Mouse (Mus musculus) CH12.LX (cell line): ENCODE measurements around the gene Kctd10. TPM values are rescaled to one million over a fixed set of nuclear protein-coding genes. Genes with fewer than 3 reads are reported as not detected.

Experiments
- DNase-seq: peaks from one replicate; pipeline ENCODE4 v3.0.0-alpha.2; 2013; ENCODE audit errors: extremely low read depth
- H3K27ac ChIP-seq: 2 replicates; pipeline ENCODE4 v1.5.1; 2012; ENCODE audit warnings: low read depth, mild to moderate bottlenecking, control low read depth, moderate library complexity; ENCODE audit not compliant: insufficient read depth
- H3K27me3 ChIP-seq: replicated peaks from 2 replicates; pipeline ENCODE3; 2012; ENCODE audit warnings: inconsistent platforms
- H3K36me3 ChIP-seq, 2 experiments: replicated peaks in 1 of 2; 2 replicates each; pipeline versions ENCODE3 to v1.6.1; 2012; ENCODE audit warnings: inconsistent platforms in 1 of 2, low read length in 1 of 2, mild to moderate bottlenecking in 1 of 2, mixed read lengths in 1 of 2, moderate library complexity in 1 of 2; ENCODE audit not compliant: control insufficient read depth in 1 of 2, insufficient read depth in 1 of 2
- H3K4me1 ChIP-seq, 2 experiments: 2 replicates each; pipeline ENCODE4 v1.6.1; 2012; ENCODE audit warnings: inconsistent platforms in 1 of 2, moderate library complexity in 1 of 2; ENCODE audit not compliant: insufficient read depth in 2 of 2, control insufficient read depth in 1 of 2
- H3K4me2 ChIP-seq: 2 replicates; pipeline ENCODE4 v1.6.1; 2012; ENCODE audit warnings: low read depth, mild to moderate bottlenecking, control low read depth; ENCODE audit not compliant: poor library complexity, insufficient read depth, severe bottlenecking
- H3K4me3 ChIP-seq, 3 experiments: fragments of 150-350 bp in 1 of 3; sonication (generic) in 1 of 3; replicated peaks in 1 of 3; 2 replicates each; pipeline versions ENCODE3 to v1.5.1; 2011 to 2012; ENCODE audit warnings: low read depth in 2 of 3, low read length in 2 of 3, mild to moderate bottlenecking in 2 of 3, moderate library complexity in 2 of 3, control low read depth in 1 of 3, improper control_type of control experiment in 1 of 3, inconsistent platforms in 1 of 3, mixed read lengths in 1 of 3; ENCODE audit not compliant: poor library complexity in 1 of 3
- H3K79me2 ChIP-seq: replicated peaks from 2 replicates; pipeline ENCODE4 v1.6.1; 2012; ENCODE audit warnings: mild to moderate bottlenecking, moderate library complexity; ENCODE audit not compliant: control insufficient read depth, poor library complexity, insufficient read depth, severe bottlenecking; ENCODE audit errors: extremely low read depth
- H3K9ac ChIP-seq: 2 replicates; pipeline ENCODE4 v1.6.1; 2012; ENCODE audit warnings: low read depth, mild to moderate bottlenecking, control low read depth, moderate library complexity; ENCODE audit not compliant: insufficient read depth
- H3K9me3 ChIP-seq: replicated peaks from 2 replicates; pipeline ENCODE3; 2012; ENCODE audit warnings: low read length, inconsistent platforms, mixed read lengths
- BHLHE40 ChIP-seq: IDR thresholded peaks from 2 replicates; pipeline ENCODE4 v1.6.1; 2011; ENCODE audit warnings: mild to moderate bottlenecking, low read depth, low read length, improper control_type of control experiment
- CTCF ChIP-seq, 2 experiments: IDR thresholded peaks in 1 of 2; conservative IDR thresholded peaks in 1 of 2; 2 replicates each; pipeline ENCODE4 v1.5.1; 2011 to 2012; ENCODE audit warnings: low read depth in 2 of 2, low read length in 2 of 2, improper control_type of control experiment in 1 of 2, inconsistent platforms in 1 of 2, mild to moderate bottlenecking in 1 of 2, moderate library complexity in 1 of 2
- ELF1 ChIP-seq: IDR thresholded peaks from 2 replicates; pipeline ENCODE4 v1.6.1; 2014; ENCODE audit warnings: low read depth, mild to moderate bottlenecking, inconsistent platforms, low read length, improper control_type of control experiment
- ETS1 ChIP-seq: conservative IDR thresholded peaks from 2 replicates; pipeline ENCODE4 v1.6.1; 2012; ENCODE audit warnings: low read depth, mild to moderate bottlenecking, inconsistent platforms, low read length, improper control_type of control experiment, moderate library complexity
- GABPA ChIP-seq: IDR thresholded peaks from 2 replicates; pipeline ENCODE4 v1.6.1; 2012; ENCODE audit warnings: low read depth, low read length, improper control_type of control experiment, inconsistent platforms; ENCODE audit not compliant: insufficient replicate concordance
- IRF4 ChIP-seq: IDR thresholded peaks from 2 replicates; pipeline ENCODE4 v1.6.1; 2014; ENCODE audit warnings: low read depth, mild to moderate bottlenecking, inconsistent platforms, low read length, improper control_type of control experiment
- JUN ChIP-seq: IDR thresholded peaks from 2 replicates; pipeline ENCODE4 v1.6.1; 2011; ENCODE audit warnings: low read depth, mild to moderate bottlenecking, low read length, improper control_type of control experiment, moderate library complexity; ENCODE audit not compliant: insufficient read depth
- KAT2A ChIP-seq: IDR thresholded peaks from 2 replicates; pipeline ENCODE4 v1.6.1; 2012; ENCODE audit warnings: low read length, improper control_type of control experiment, inconsistent platforms; ENCODE audit not compliant: insufficient replicate concordance
- MAX ChIP-seq: IDR thresholded peaks from 2 replicates; pipeline ENCODE4 v1.6.1; 2011; ENCODE audit warnings: low read length, improper control_type of control experiment
- MAZ ChIP-seq: IDR thresholded peaks from 2 replicates; pipeline ENCODE4 v1.6.1; 2012; ENCODE audit warnings: low read depth, mild to moderate bottlenecking, inconsistent platforms, low read length, improper control_type of control experiment, moderate library complexity
- NELFE ChIP-seq: IDR thresholded peaks from 2 replicates; pipeline ENCODE4 v1.6.1; 2011; ENCODE audit warnings: low read depth, low read length, improper control_type of control experiment
- POLR2AphosphoS2 ChIP-seq: IDR thresholded peaks from 2 replicates; pipeline ENCODE4 v1.6.1; 2011; ENCODE audit warnings: low read depth, low read length, improper control_type of control experiment
- RAD21 ChIP-seq: IDR thresholded peaks from 2 replicates; pipeline ENCODE4 v1.6.1; 2011; ENCODE audit warnings: low read depth, mild to moderate bottlenecking, low read length, improper control_type of control experiment, moderate library complexity
- RCOR1 ChIP-seq: conservative IDR thresholded peaks from 2 replicates; pipeline ENCODE4 v1.6.1; 2012; ENCODE audit warnings: low read depth, mild to moderate bottlenecking, inconsistent platforms, low read length, improper control_type of control experiment
- SMC3 ChIP-seq: IDR thresholded peaks from 2 replicates; pipeline ENCODE4 v1.6.1; 2011; ENCODE audit warnings: low read depth, low read length, improper control_type of control experiment
- TBP ChIP-seq: conservative IDR thresholded peaks from 2 replicates; pipeline ENCODE4 v1.6.1; 2011; ENCODE audit warnings: low read depth, low read length, improper control_type of control experiment
- TCF12 ChIP-seq: IDR thresholded peaks from 2 replicates; pipeline ENCODE4 v1.6.1; 2014; ENCODE audit warnings: low read depth, mild to moderate bottlenecking, inconsistent platforms, low read length, improper control_type of control experiment
- UBTF ChIP-seq: IDR thresholded peaks from 2 replicates; pipeline ENCODE4 v1.6.1; 2012; ENCODE audit warnings: low read depth, mild to moderate bottlenecking, inconsistent platforms, low read length, improper control_type of control experiment, moderate library complexity
- USF1 ChIP-seq: IDR thresholded peaks from 2 replicates; pipeline ENCODE4 v1.6.1; 2014; ENCODE audit warnings: low read depth, mild to moderate bottlenecking, inconsistent platforms, low read length, improper control_type of control experiment
- ZC3H11A ChIP-seq: IDR thresholded peaks from 2 replicates; pipeline ENCODE4 v1.6.1; 2012; ENCODE audit warnings: low read depth, mild to moderate bottlenecking, inconsistent platforms, low read length, improper control_type of control experiment
- dilution Hi-C: fragments of 300-500 bp; cut with MboI; formaldehyde crosslinking; loops from 2 replicates; pipeline ENCODE4 v1.14.3; 2020; ENCODE audit warnings: low sequenced_read_pairs; ENCODE audit not compliant: extremely low pct_unique_long_range_greater_than_20kb, extremely low pct_ligation_motif_present
- in situ Hi-C: fragments of 300-500 bp; cut with MboI; formaldehyde crosslinking; loops from 3 replicates; pipeline ENCODE4 v1.14.3; 2019; ENCODE audit warnings: low sequenced_read_pairs, low pct_ligation_motif_present, low pct_unique_long_range_greater_than_20kb, mixed read lengths
- polyA plus RNA-seq: library from polyadenylated mRNA; unstranded; fragments of >175 nt; gene quantifications from 2 replicates; pipeline ENCODE4 v1.2.1, GENCODE M21; 2012; ENCODE audit warnings: low read depth; ENCODE audit not compliant: insufficient read length
- total RNA-seq, 2 experiments: library from RNA; depleted of rRNA; stranded (reverse); fragments of 300-350 nt in 1 of 2; fragments of >200 nt in 1 of 2; gene quantifications; 2 replicates each; pipeline ENCODE4 v1.2.3; 2012 to 2014

The Kctd10 gene
- total and polyA plus RNA-seq, 3 experiments: 37.5 to 39.5 (median 39.3) TPM

- dilution Hi-C loops: no loop called here
- in situ Hi-C loops: no loop called here
- no peak overlapping the region for H3K9ac ChIP-seq
- no peaks in the 10 kb centered on the region for H3K27me3 ChIP-seq
- TF ChIP-seq MAZ: no peak
- TF ChIP-seq TCF12: no peak
- TF ChIP-seq IRF4: no peak
- TF ChIP-seq NELFE: no peak
- no peak for TF ChIP-seq BHLHE40
- TF ChIP-seq TBP: no peak
- no peak for TF ChIP-seq CTCF (conservative IDR thresholded peaks at IDR 0.05 in 1 of 2, IDR thresholded peaks at IDR 0.05 in 1 of 2; ENCODE audit: low read depth in 2 of 2, low read length in 2 of 2)
- no peak for TF ChIP-seq ELF1
- no peak for TF ChIP-seq MAX
- no peak overlapping the region for H3K27ac ChIP-seq
- peaks cover 0 to 29% of the 10 kb centered on the region in 2 experiments for H3K36me3 ChIP-seq
- no peaks in the 10 kb centered on the region for H3K79me2 ChIP-seq
- H3K4me1 ChIP-seq: peaks cover 0 to 29% of the 10 kb centered on the region in 2 experiments; a peak in 2 of 4 replicates
- no peaks in the 10 kb centered on the region for H3K9me3 ChIP-seq
- no peak for DNase-seq
- H3K4me2 ChIP-seq: no peak overlapping the region
- no peak overlapping the region for H3K4me3 ChIP-seq
These were observed 36.7 kb downstream of the Kctd10 start for GRCm38 (mm10) chr5:114343612-114344011.

- Histone ChIP-seq H3K36me3 (peaks cover 0 to 29% of the 10 kb centered on the region in 2 experiments), H3K79me2 (no peaks in the 10 kb centered on the region), H3K4me1 (peaks cover 0 to 29% of the 10 kb centered on the region in 2 experiments; a peak in 2 of 4 replicates), H3K9me3 (no peaks in the 10 kb centered on the region), H3K27ac (no peak overlapping the region), H3K4me2 (no peak overlapping the region), H3K4me3 (no peak overlapping the region), H3K9ac (no peak overlapping the region), H3K27me3 (no peaks in the 10 kb centered on the region)
- dilution Hi-C loops: no loop called here
- no peak for TF ChIP-seq MAX
- no peak for TF ChIP-seq RCOR1
- TF ChIP-seq JUN: no peak
- no peak for TF ChIP-seq ETS1
- TF ChIP-seq USF1: no peak
- TF ChIP-seq ZC3H11A: no peak
- TF ChIP-seq TCF12: no peak
- TF ChIP-seq RAD21: no peak
- TF ChIP-seq SMC3: no peak
- TF ChIP-seq UBTF: no peak
- no peak for TF ChIP-seq GABPA
- TF ChIP-seq KAT2A: no peak
- no peak for TF ChIP-seq POLR2AphosphoS2
- in situ Hi-C loops: no loop called here
- no peak for DNase-seq
These were observed 37.3 kb downstream of the Kctd10 start for GRCm38 (mm10) chr5:114342996-114343395.
